Mouse (Mus musculus) ES-Bruce4 (cell line): ENCODE data around the gene Ptprd.

Experiments used
- CTCF ChIP-seq: IDR thresholded peaks from one replicate; pipeline ENCODE4 v1.8.1; 2011; ENCODE audit warnings: low read depth, low read length
- EP300 ChIP-seq: IDR thresholded peaks from 2 replicates; pipeline ENCODE4 v1.6.1; 2011; ENCODE audit warnings: low read depth, low read length; ENCODE audit not compliant: insufficient read depth
- POLR2A ChIP-seq: IDR thresholded peaks from one replicate; pipeline ENCODE4 v1.8.1; 2011; ENCODE audit warnings: low read length; ENCODE audit not compliant: insufficient read depth

- no peak for TF ChIP-seq CTCF
- TF ChIP-seq EP300 = no peak
- no peak for TF ChIP-seq POLR2A
Measured at GRCm38 (mm10) chr4:78077087-78077486, 134.7 kb downstream of the Ptprd start.
